Mouse (Mus musculus): ENCODE measurements around the gene Ppp1r2.
"Not testable (repeated sequence)": the region's sequence is repeated elsewhere in the genome, so short reads cannot be mapped to it uniquely, and the experiment has no call there.

Ppp1r2 gene

GRCm38 (mm10) chr16:31274674-31275460 is at the start of gene Ppp1r2:
Gene Ppp1r2, minus strand, starts transcription at chr16:31275277.
- DNase-seq: peak; percentile 93 to 98

- DNase-seq: no peak
Measured at GRCm38 (mm10) chr16:31321501-31321900, 46.4 kb upstream of the Ppp1r2 start.

- no peak for DNase-seq
Measured at GRCm38 (mm10) chr16:31320954-31321353, 45.9 kb upstream of the Ppp1r2 start.

GRCm38 (mm10) chr16:31319723-31320122 is 44.6 kb upstream of the Ppp1r2 start:
- not testable (repeated sequence) for DNase-seq

GRCm38 (mm10) chr16:31319316-31319715 is 44.2 kb upstream of the Ppp1r2 start:
- peak in 1 of 2 experiments; percentile 20 for DNase-seq

- peak in 1 of 2 experiments; percentile 12 for DNase-seq
Measured at GRCm38 (mm10) chr16:31318418-31318817, 43.3 kb upstream of the Ppp1r2 start.

- peak; percentile 45 to 65 for DNase-seq
Measured at GRCm38 (mm10) chr16:31316246-31317143, 41.4 kb upstream of the Ppp1r2 start.

GRCm38 (mm10) chr16:31315294-31315693 is 40.2 kb upstream of the Ppp1r2 start:
- DNase-seq: no peak

- no peak for DNase-seq
Measured at GRCm38 (mm10) chr16:31314497-31315233, 39.6 kb upstream of the Ppp1r2 start, which contains the start of gene Apod. Gene Apod, minus strand, starts transcription at chr16:31314808.

GRCm38 (mm10) chr16:31313611-31314010 is 38.5 kb upstream of the Ppp1r2 start:
- no peak for DNase-seq

- no peak for DNase-seq
Measured at GRCm38 (mm10) chr16:31312296-31312695, 37.2 kb upstream of the Ppp1r2 start.

GRCm38 (mm10) chr16:31305199-31305919 is 30.3 kb upstream of the Ppp1r2 start:
- no peak for DNase-seq

GRCm38 (mm10) chr16:31303276-31303675 is 28.2 kb upstream of the Ppp1r2 start:
- DNase-seq: peak; percentile 54

- DNase-seq: no peak
Measured at GRCm38 (mm10) chr16:31300883-31301532, 25.9 kb upstream of the Ppp1r2 start.

- no peak for DNase-seq
Measured at GRCm38 (mm10) chr16:31300467-31300866, 25.4 kb upstream of the Ppp1r2 start.

GRCm38 (mm10) chr16:31299960-31300353 is 24.9 kb upstream of the Ppp1r2 start:
- no peak for DNase-seq

GRCm38 (mm10) chr16:31299164-31299959 is 24.3 kb upstream of the Ppp1r2 start:
- no peak for DNase-seq

GRCm38 (mm10) chr16:31297113-31297512 is 22.0 kb upstream of the Ppp1r2 start:
- DNase-seq: no peak

GRCm38 (mm10) chr16:31293761-31294160 is 18.7 kb upstream of the Ppp1r2 start:
- DNase-seq: no peak

- peak; percentile 34 to 65 for DNase-seq
Measured at GRCm38 (mm10) chr16:31290751-31291365, 15.8 kb upstream of the Ppp1r2 start.
